In genomic region chr17:86962297-86962893, GRCm38 (mm10) we compare ENCODE assay signal across 8 mouse cellular contexts. TPM values are rescaled to one million over a fixed set of nuclear protein-coding genes. Genes with fewer than 3 reads are reported as not detected.
DNase-seq lines count a peak whose midpoint lies in the region; ATAC-seq and TF ChIP-seq lines count a peak whose summit lies in the region.

No protein-coding gene starts in this region.

- peak overlapping the region; percentile 96 for H3K27ac ChIP-seq in embryonic facial prominence, embryonic 10.5 days (replicated peaks)
- peak overlapping the region; percentile 96 for H3K27ac ChIP-seq in heart, adult 2 months
- peak overlapping the region; percentile 71 for H3K27ac ChIP-seq in kidney, adult 2 months (ENCODE audit: insufficient read depth, low read depth, low read length)
- H3K27ac ChIP-seq in limb, embryonic 12.5 days: peak overlapping the region; percentile 96
- H3K27ac ChIP-seq in midbrain, embryonic 14.5 days (replicated peaks; ENCODE audit: low read depth, low read length): peak overlapping the region; percentile 82

- H3K9me3 ChIP-seq in erythroblast, embryonic 14.5 days (ENCODE audit: control insufficient read depth, low read length): no peaks in the 10 kb centered on the region
- no peaks in the 10 kb centered on the region for H3K9me3 ChIP-seq in embryonic facial prominence, embryonic 10.5 days
- H3K9me3 ChIP-seq in limb, embryonic 12.5 days: no peaks in the 10 kb centered on the region
- no peaks in the 10 kb centered on the region for H3K9me3 ChIP-seq in midbrain, embryonic 14.5 days (ENCODE audit: control insufficient read depth, low read length)

- 0 out of 2 replicates have a peak, but pooled peaks cover 2% of the 10 kb centered on the region for H3K79me2 ChIP-seq in heart, adult 2 months (replicated peaks; ENCODE audit: control insufficient read depth, insufficient read depth, low read length)

- under 1% methylated on average over 24 of the region's 24 CpGs for WGBS in embryonic facial prominence, embryonic 10.5 days
- whole genome bisulfite sequencing in heart, adult 2 months: under 1% methylated on average over 24 of the region's 24 CpGs
- under 1% methylated on average over 24 of the region's 24 CpGs for WGBS in kidney, adult 2 months
- WGBS in limb, embryonic 12.5 days: under 1% methylated on average over 24 of the region's 24 CpGs
- WGBS in midbrain, embryonic 14.5 days: 0% methylated on average over 24 of the region's 24 CpGs

- intact Hi-C loops in heart, adult 2 months (cut with DNase I): loop anchor here (1.0 to 10.0 kb wide), 6 partner anchors 44 to 482 kb away; partner anchors contain the start of genes Calm2, Cript, Pigf and Socs5

- peaks cover 6% of the 10 kb centered on the region for H3K4me1 ChIP-seq in erythroblast, embryonic 14.5 days (ENCODE audit: control insufficient read depth)
- H3K4me1 ChIP-seq in embryonic facial prominence, embryonic 10.5 days: peaks cover 46% of the 10 kb centered on the region
- H3K4me1 ChIP-seq in heart, adult 2 months (ENCODE audit: control insufficient read depth, insufficient read depth, low read length): peaks cover 6% of the 10 kb centered on the region
- H3K4me1 ChIP-seq in kidney, adult 2 months (ENCODE audit: control insufficient read depth, insufficient read depth, low read length): peaks cover 12% of the 10 kb centered on the region; the same call in 1 of the 2 replicates
- H3K4me1 ChIP-seq in limb, embryonic 12.5 days (replicated peaks): peaks cover 47% of the 10 kb centered on the region
- peaks cover 12% of the 10 kb centered on the region; the same call in 1 of the 2 replicates for H3K4me1 ChIP-seq in midbrain, embryonic 14.5 days (ENCODE audit: control insufficient read depth, insufficient read depth, low read length)

- peak; percentile 85 for TF ChIP-seq EP300 in heart, adult 2 months (IDR thresholded peaks at IDR 0.05; ENCODE audit: insufficient read depth, low read depth, low read length)

- peaks cover 46% of the 10 kb centered on the region for H3K27me3 ChIP-seq in erythroblast, embryonic 14.5 days (ENCODE audit: control insufficient read depth)
- H3K27me3 ChIP-seq in embryonic facial prominence, embryonic 10.5 days (replicated peaks; ENCODE audit: low read depth, poor library complexity, severe bottlenecking): no peaks in the 10 kb centered on the region; the same call in 1 of the 2 replicates
- H3K27me3 ChIP-seq in heart, adult 2 months (ENCODE audit: control insufficient read depth, insufficient read depth, low read length): no peaks in the 10 kb centered on the region
- no peaks in the 10 kb centered on the region for H3K27me3 ChIP-seq in kidney, adult 2 months (replicated peaks; ENCODE audit: control insufficient read depth, insufficient read depth, low read length)
- no peaks in the 10 kb centered on the region for H3K27me3 ChIP-seq in limb, embryonic 12.5 days
- no peaks in the 10 kb centered on the region for H3K27me3 ChIP-seq in midbrain, embryonic 14.5 days (ENCODE audit: control insufficient read depth, insufficient read depth, low read length)

- peak overlapping the region; percentile 100 for H3K9ac ChIP-seq in heart, adult 2 months (ENCODE audit: low read depth, low read length)
- H3K9ac ChIP-seq in limb, embryonic 12.5 days (replicated peaks): peak overlapping the region; percentile 91
- peak overlapping the region; percentile 75 for H3K9ac ChIP-seq in midbrain, embryonic 14.5 days (replicated peaks; ENCODE audit: low read length)

- H3K36me3 ChIP-seq in erythroblast, embryonic 14.5 days (ENCODE audit: control insufficient read depth): no peaks in the 10 kb centered on the region
- H3K36me3 ChIP-seq in embryonic facial prominence, embryonic 10.5 days (replicated peaks): peaks cover 11% of the 10 kb centered on the region
- H3K36me3 ChIP-seq in heart, adult 2 months (ENCODE audit: control insufficient read depth, insufficient read depth, low read length): peaks cover 1% of the 10 kb centered on the region; the same call in 1 of the 2 replicates
- H3K36me3 ChIP-seq in kidney, adult 2 months (ENCODE audit: control insufficient read depth, insufficient read depth, low read length): no peaks in the 10 kb centered on the region
- H3K36me3 ChIP-seq in limb, embryonic 12.5 days: peaks cover 10% of the 10 kb centered on the region; the same call in 1 of the 2 replicates
- 0 out of 2 replicates have a peak, but pooled peaks cover 3% of the 10 kb centered on the region for H3K36me3 ChIP-seq in midbrain, embryonic 14.5 days (ENCODE audit: control insufficient read depth, insufficient read depth, low read length)

- peak; percentile 40; the same call in 1 of the 2 replicates for TF ChIP-seq POLR2A in heart, adult 2 months (IDR thresholded peaks at IDR 0.05; ENCODE audit: insufficient read depth, low read depth, low read length)
- no peak for TF ChIP-seq POLR2A in kidney, adult 2 months (IDR thresholded peaks at IDR 0.05; ENCODE audit: low read depth, low read length)

- peak overlapping the region; percentile 59 for H3K4me3 ChIP-seq in erythroblast, embryonic 14.5 days (replicated peaks)
- H3K4me3 ChIP-seq in embryonic facial prominence, embryonic 10.5 days: peak overlapping the region; percentile 80
- peak overlapping the region; percentile 79 for H3K4me3 ChIP-seq in heart, adult 2 months
- H3K4me3 ChIP-seq in kidney, adult 2 months (ENCODE audit: insufficient read depth, low read depth, low read length): peak overlapping the region; percentile 92
- peak overlapping the region; percentile 86 for H3K4me3 ChIP-seq in limb, embryonic 12.5 days (replicated peaks)
- peak overlapping the region; percentile 75 for H3K4me3 ChIP-seq in midbrain, embryonic 14.5 days (replicated peaks; ENCODE audit: low read depth, low read length)

- H3K4me2 ChIP-seq in limb, embryonic 12.5 days: peak overlapping the region; percentile 83
- H3K4me2 ChIP-seq in midbrain, embryonic 14.5 days (ENCODE audit: low read length): peak overlapping the region; percentile 80

- peak; percentile 87 for DNase-seq in embryonic facial prominence, embryonic 10.5 days (ENCODE audit: low spot score)
- DNase-seq in heart, adult 2 months: peak; percentile 87 to 92
- peak; percentile 93 for DNase-seq in kidney, adult 2 months
- DNase-seq in midbrain, embryonic 14.5 days: peak; percentile 93
- peak; percentile 70 to 85 for DNase-seq in spleen, adult 18-20 months

- no peak for ATAC-seq in erythroblast, adult 5-6 weeks (replicated peaks; ENCODE audit: low FRiP score, poor library complexity, severe bottlenecking)
- peak; percentile 8; the same call in 1 of the 2 replicates for ATAC-seq in limb, embryonic 12.5 days (ENCODE audit: insufficient number of reproducible peaks, insufficient read depth, low FRiP score, low TSS enrichment, low read depth)
- peak; percentile 57 for ATAC-seq in midbrain, embryonic 14.5 days (ENCODE audit: low FRiP score, low TSS enrichment)

- TF ChIP-seq CTCF in heart, adult 2 months (IDR thresholded peaks at IDR 0.05): peak; percentile 88
- TF ChIP-seq CTCF in kidney, adult 2 months (conservative IDR thresholded peaks at IDR 0.05; ENCODE audit: insufficient read depth, insufficient read length, low read depth, low read length): peak; percentile 71

RNA-seq across cellular contexts. Expression of gene Rhoq, which starts 0.5 kb away (rescaled TPM):
- polyA plus RNA-seq in erythroblast, embryonic 14.5 days (2012): 0.01 and 0.17 TPM in 2 replicates
- 1.7 and 2.5 TPM in 2 replicates for total RNA-seq in erythroblast, adult 5-6 weeks (2015; ENCODE audit: low replicate concordance)
- total RNA-seq in erythroblast, adult 5-6 weeks (2017; ENCODE audit: low replicate concordance): 2.5 and 7.2 TPM in 2 replicates
- polyA plus RNA-seq in embryonic facial prominence, embryonic 10.5 days (2016; fragmentation: Nextera tagmentation; extraction: Ambion mirVana): 11.9 and 13.1 TPM in 2 replicates
- 100 to 1,000 TPM; 119 to 138 TPM for total RNA-seq in heart, adult 2 months (2021)
- polyA plus RNA-seq in heart, adult 2 months (2012; rRNA removed): 70.7 and 118 TPM in 2 replicates
- 27.1 and 30.8 TPM in 2 replicates for polyA plus RNA-seq in kidney, adult 2 months (2012; rRNA removed)
- 23.8 and 24.1 TPM in 2 replicates for polyA plus RNA-seq in limb, embryonic 12.5 days (2016; fragmentation: Nextera tagmentation; extraction: Ambion mirVana)
- 7.4 and 9.6 TPM in 2 replicates for polyA plus RNA-seq in midbrain, embryonic 14.5 days (2014; fragmentation: Nextera tagmentation; extraction: Ambion mirVana)

RNA-seq across cellular contexts. Expression of gene Atp6v1e2, which starts 14.7 kb away (rescaled TPM):
- polyA plus RNA-seq in erythroblast, embryonic 14.5 days (2012): not detected in 2 replicates
- not detected in 2 replicates for total RNA-seq in erythroblast, adult 5-6 weeks (2015; ENCODE audit: low replicate concordance)
- total RNA-seq in erythroblast, adult 5-6 weeks (2017; ENCODE audit: low replicate concordance): not detected in 2 replicates
- not detected in 2 replicates for polyA plus RNA-seq in embryonic facial prominence, embryonic 10.5 days (2016; fragmentation: Nextera tagmentation; extraction: Ambion mirVana)
- not detected for total RNA-seq in heart, adult 2 months (2021)
- not detected in 2 replicates for polyA plus RNA-seq in heart, adult 2 months (2012; rRNA removed)
- not detected in 2 replicates for polyA plus RNA-seq in kidney, adult 2 months (2012; rRNA removed)
- not detected in 2 replicates for polyA plus RNA-seq in limb, embryonic 12.5 days (2016; fragmentation: Nextera tagmentation; extraction: Ambion mirVana)
- not detected in 2 replicates for polyA plus RNA-seq in midbrain, embryonic 14.5 days (2014; fragmentation: Nextera tagmentation; extraction: Ambion mirVana)

RNA-seq across cellular contexts. Expression of gene Tmem247, which starts 45.2 kb away (rescaled TPM):
- polyA plus RNA-seq in erythroblast, embryonic 14.5 days (2012): not detected in 2 replicates
- total RNA-seq in erythroblast, adult 5-6 weeks (2015; ENCODE audit: low replicate concordance): not detected in 2 replicates
- not detected in 2 replicates for total RNA-seq in erythroblast, adult 5-6 weeks (2017; ENCODE audit: low replicate concordance)
- not detected in 2 replicates for polyA plus RNA-seq in embryonic facial prominence, embryonic 10.5 days (2016; fragmentation: Nextera tagmentation; extraction: Ambion mirVana)
- total RNA-seq in heart, adult 2 months (2021): not detected
- 0.26 TPM in 1 of 2 replicates, not detected in the other for polyA plus RNA-seq in heart, adult 2 months (2012; rRNA removed)
- polyA plus RNA-seq in kidney, adult 2 months (2012; rRNA removed): not detected in 2 replicates
- polyA plus RNA-seq in limb, embryonic 12.5 days (2016; fragmentation: Nextera tagmentation; extraction: Ambion mirVana): not detected in 2 replicates
- polyA plus RNA-seq in midbrain, embryonic 14.5 days (2014; fragmentation: Nextera tagmentation; extraction: Ambion mirVana): not detected in 2 replicates
